Mouse (Mus musculus) thymus, adult 2 months (tissue): ENCODE results near the gene Wnt10b. TPM values are rescaled to one million over a fixed set of nuclear protein-coding genes. Genes with fewer than 3 reads are reported as not detected.

Source experiments
- DNase-seq: peaks from one replicate; pipeline ENCODE4 v3.0.0; 2021
- H3K27ac ChIP-seq: fragments of 200-500 bp; 2 replicates; pipeline ENCODE4 v1.5.1; 2012; ENCODE audit warnings: low read length, control low read depth; ENCODE audit not compliant: control insufficient read depth, insufficient read depth
- H3K27me3 ChIP-seq: fragments of 200-500 bp; 2 replicates; pipeline ENCODE4 v1.6.1; 2012; ENCODE audit warnings: mild to moderate bottlenecking, low read length, moderate library complexity, mixed read lengths; ENCODE audit not compliant: control insufficient read depth, insufficient read depth
- H3K36me3 ChIP-seq: fragments of 200-500 bp; 2 replicates; pipeline ENCODE4 v1.6.1; 2012; ENCODE audit warnings: mild to moderate bottlenecking, low read length, moderate library complexity; ENCODE audit not compliant: control insufficient read depth, insufficient read depth
- H3K4me1 ChIP-seq: fragments of 200-500 bp; replicated peaks from 2 replicates; pipeline ENCODE4 v1.6.1; 2012; ENCODE audit warnings: low read length; ENCODE audit not compliant: control insufficient read depth, insufficient read depth
- H3K4me3 ChIP-seq: fragments of 200-500 bp; 2 replicates; pipeline ENCODE4 v1.5.1; 2012; ENCODE audit warnings: mild to moderate bottlenecking, low read length, control low read depth, moderate library complexity; ENCODE audit not compliant: control insufficient read depth, insufficient read depth
- CTCF ChIP-seq: fragments of 200-500 bp; IDR thresholded peaks from 2 replicates; pipeline ENCODE4 v1.5.1; 2012; ENCODE audit warnings: mild to moderate bottlenecking, control low read depth, low read length, moderate library complexity, borderline replicate concordance; ENCODE audit not compliant: control insufficient read depth, poor library complexity, insufficient read depth; ENCODE audit errors: extremely low read depth
- POLR2A ChIP-seq: fragments of 200-500 bp; IDR thresholded peaks from 2 replicates; pipeline ENCODE4 v1.6.1; 2012; ENCODE audit warnings: mild to moderate bottlenecking, low read length, control low read depth, moderate library complexity; ENCODE audit not compliant: control insufficient read depth, poor library complexity, insufficient read depth; ENCODE audit errors: extremely low read depth
- WGBS: fragments of 180-500 bp; shearing (Covaris S2); methylation state at CpG from one replicate; pipeline ENCODE4 v1.1.7; 2018; 5-methylcytosine and 5-hydroxymethylcytosine counted together
- polyA plus RNA-seq: library from polyadenylated mRNA; depleted of rRNA; stranded (reverse); fragments of >200 nt; gene quantifications from 2 replicates; pipeline ENCODE4 v1.2.3, GENCODE M21; 2012

Wnt10b gene
- polyA plus RNA-seq, 1 experiment = 3.9 TPM

DNA sequence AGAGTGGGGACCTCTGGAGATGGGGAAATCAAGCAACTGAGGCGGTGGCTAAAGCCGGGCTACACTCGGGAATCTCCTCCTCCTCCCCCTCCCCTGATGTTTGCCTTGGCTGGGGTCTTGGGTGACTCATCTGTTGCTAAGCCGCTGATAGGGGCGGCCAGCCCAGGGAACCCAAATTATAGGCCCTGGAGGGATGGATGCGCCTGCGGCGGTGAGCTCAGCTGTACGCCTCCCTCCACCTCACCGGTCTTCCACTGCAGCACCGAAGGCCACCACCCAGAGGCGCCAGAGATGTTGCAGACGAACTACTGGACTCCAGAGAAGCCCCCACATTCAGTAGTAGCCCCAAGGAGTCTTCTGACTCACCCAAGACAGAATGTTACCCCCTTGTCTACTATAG is 2.6 kb upstream of the Wnt10b start:
- no peak overlapping the region for H3K4me3 ChIP-seq
- no peak for DNase-seq
- H3K27ac ChIP-seq = no peak overlapping the region
- H3K4me1 ChIP-seq = peaks cover 23% of the 10 kb centered on the region
- TF ChIP-seq CTCF = no peak
- no peak for TF ChIP-seq POLR2A
- H3K36me3 ChIP-seq = no peaks in the 10 kb centered on the region
- 45% methylated on average over 13 of the region's 13 CpGs for WGBS
- peaks cover 42% of the 10 kb centered on the region for H3K27me3 ChIP-seq

DNA sequence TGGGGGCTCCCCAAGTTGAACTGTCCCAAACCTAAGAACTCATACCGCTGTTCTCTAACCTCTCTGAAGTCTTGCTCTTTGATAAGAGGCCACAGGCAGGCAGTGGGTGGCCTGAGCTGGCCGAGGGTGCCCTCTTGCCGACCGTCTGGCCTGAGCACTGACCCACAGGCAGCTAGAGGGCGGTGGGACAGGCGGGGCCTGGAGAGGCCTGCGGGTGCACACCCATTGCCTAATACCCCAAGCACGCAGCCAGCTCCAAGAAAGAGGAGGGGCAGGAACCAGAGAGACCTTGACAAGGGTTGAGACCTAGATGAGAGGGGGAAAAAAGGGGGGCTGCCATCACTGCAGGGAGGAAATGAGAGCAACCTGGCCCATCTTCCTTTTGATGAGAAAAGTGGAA is 2.1 kb upstream of the Wnt10b start:
- Histone ChIP-seq H3K27ac (no peak overlapping the region), H3K36me3 (no peaks in the 10 kb centered on the region), H3K4me1 (peaks cover 23% of the 10 kb centered on the region), H3K27me3 (peaks cover 42% of the 10 kb centered on the region), H3K4me3 (no peak overlapping the region)
- no peak for TF ChIP-seq POLR2A
- no peak for TF ChIP-seq CTCF
- WGBS = 25% methylated on average over 8 of the region's 8 CpGs
- DNase-seq = no peak

- H3K27ac ChIP-seq = no peak overlapping the region
- H3K27me3 ChIP-seq = peaks cover 42% of the 10 kb centered on the region
- no peaks in the 10 kb centered on the region for H3K36me3 ChIP-seq
- WGBS = 3% methylated on average over 10 of the region's 11 CpGs
- no peak overlapping the region for H3K4me3 ChIP-seq
- TF ChIP-seq CTCF (no peak), POLR2A (no peak)
- H3K4me1 ChIP-seq = peaks cover 23% of the 10 kb centered on the region
- no peak for DNase-seq
Observed at GRCm38 (mm10) chr15:98778806-98779205, 856 bp upstream of the Wnt10b start.

- Histone ChIP-seq H3K27ac (no peak overlapping the region), H3K4me3 (no peak overlapping the region), H3K36me3 (no peaks in the 10 kb centered on the region), H3K4me1 (peaks cover 23% of the 10 kb centered on the region), H3K27me3 (peaks cover 42% of the 10 kb centered on the region)
- WGBS = 3% methylated on average over 25 of the region's 25 CpGs
- no peak for DNase-seq
- TF ChIP-seq CTCF (no peak), POLR2A (no peak)
Observed at GRCm38 (mm10) chr15:98778191-98778770, 331 bp upstream of the Wnt10b start.

DNA sequence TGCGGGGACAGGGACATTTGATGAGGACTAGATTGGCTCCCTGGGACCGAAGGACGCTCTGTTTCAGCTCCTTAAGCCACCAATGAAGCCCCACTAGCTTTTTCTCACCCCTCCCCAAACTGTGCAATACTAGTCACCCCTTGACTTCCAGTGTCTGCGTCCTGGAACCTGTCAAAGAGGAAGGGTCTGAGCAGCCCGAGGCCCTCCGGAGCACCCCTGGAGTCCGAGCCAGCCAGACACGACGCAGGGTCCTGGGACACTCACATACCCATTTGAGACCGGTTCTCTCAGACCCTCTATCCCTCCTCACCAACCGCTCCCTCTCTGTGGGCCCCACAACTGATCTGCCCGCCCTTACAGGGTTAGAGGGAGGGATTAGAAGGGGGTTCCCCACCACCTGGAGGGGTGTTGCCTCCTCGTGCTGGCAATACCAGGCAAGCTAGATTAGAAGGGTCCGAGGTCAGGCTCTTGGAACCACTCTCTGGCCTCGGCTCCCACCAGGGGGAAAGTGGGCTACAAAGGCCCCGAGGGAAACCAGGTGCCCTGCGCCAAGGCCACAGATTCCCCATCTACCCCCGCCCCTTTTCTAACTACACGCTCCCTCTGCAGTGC is 839 bp downstream of the Wnt10b start:
- no peaks in the 10 kb centered on the region for H3K36me3 ChIP-seq
- 9% methylated on average over 19 of the region's 19 CpGs for WGBS
- H3K27me3 ChIP-seq = peaks cover 42% of the 10 kb centered on the region
- H3K4me3 ChIP-seq = no peak overlapping the region
- peaks cover 31% of the 10 kb centered on the region for H3K4me1 ChIP-seq
- TF ChIP-seq CTCF = no peak
- TF ChIP-seq POLR2A = no peak
- no peak overlapping the region for H3K27ac ChIP-seq
- DNase-seq = no peak

GRCm38 (mm10) chr15:98776280-98777004 is 1.5 kb downstream of the Wnt10b start:
- 6% methylated on average over 61 of the region's 62 CpGs for WGBS
- no peaks in the 10 kb centered on the region for H3K36me3 ChIP-seq
- H3K4me3 ChIP-seq = peak overlapping the region; percentile 17; the same call in 1 of the 2 replicates
- H3K27ac ChIP-seq = no peak overlapping the region
- peaks cover 42% of the 10 kb centered on the region for H3K27me3 ChIP-seq
- peaks cover 35% of the 10 kb centered on the region for H3K4me1 ChIP-seq
- DNase-seq = peak; percentile 31
- TF ChIP-seq POLR2A (no peak), CTCF (peak; percentile 32; the same call in 1 of the 2 replicates)
